Mouse (Mus musculus) liver, embryonic 14.5 days (tissue): ENCODE measurements at regions not wholly inside any gene's neighbourhood (a gene's known extent, or its start where the extent isn't known, plus 50 kb on each side); places are given as distances from the start of the nearest gene placed in this dataset.

Experiments used
- CTCF ChIP-seq: IDR thresholded peaks from 2 replicates; pipeline ENCODE4 v1.5.1; 2016; ENCODE audit warnings: antibody characterized with exemption, low read depth, control low read depth
- EP300 ChIP-seq: IDR thresholded peaks from 2 replicates; pipeline ENCODE4 v1.6.1; 2016; ENCODE audit warnings: antibody characterized with exemption, low read depth

DNA sequence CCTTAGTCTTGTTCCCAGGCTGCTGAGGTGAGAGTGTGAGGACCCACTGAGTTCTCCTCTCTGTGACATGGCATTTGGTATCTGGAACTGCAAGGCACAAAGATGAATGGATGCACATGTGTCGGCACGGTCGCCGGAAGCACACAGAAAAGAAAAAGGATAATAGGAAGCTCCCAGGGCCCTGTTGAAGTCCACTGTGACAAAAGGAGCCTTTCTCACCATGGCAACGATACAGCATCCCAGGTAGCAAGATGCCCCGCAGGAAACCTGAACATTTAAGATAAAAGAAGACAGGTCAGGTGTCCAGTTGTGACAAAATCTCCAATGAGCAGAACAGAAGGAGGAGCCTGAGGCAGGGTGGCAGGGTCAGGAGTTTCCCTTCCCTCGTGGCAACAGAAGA is 87.5 kb downstream of the Hs3st3b1 start:
- TF ChIP-seq EP300 (no peak), CTCF (no peak)
